Mouse (Mus musculus) heart, adult 2 months (tissue): ENCODE results near the gene Tbc1d22a.

Experiments
- CTCF ChIP-seq: fragments of 200-600 bp; IDR thresholded peaks from 2 replicates; pipeline ENCODE4 v1.8.1; 2022; ENCODE audit warnings: antibody characterized with exemption, mild to moderate bottlenecking, moderate library complexity
- EP300 ChIP-seq: fragments of 200-500 bp; IDR thresholded peaks from 2 replicates; pipeline ENCODE4 v1.6.1; 2011; ENCODE audit warnings: low read depth, low read length, control low read depth; ENCODE audit not compliant: insufficient read depth

DNA sequence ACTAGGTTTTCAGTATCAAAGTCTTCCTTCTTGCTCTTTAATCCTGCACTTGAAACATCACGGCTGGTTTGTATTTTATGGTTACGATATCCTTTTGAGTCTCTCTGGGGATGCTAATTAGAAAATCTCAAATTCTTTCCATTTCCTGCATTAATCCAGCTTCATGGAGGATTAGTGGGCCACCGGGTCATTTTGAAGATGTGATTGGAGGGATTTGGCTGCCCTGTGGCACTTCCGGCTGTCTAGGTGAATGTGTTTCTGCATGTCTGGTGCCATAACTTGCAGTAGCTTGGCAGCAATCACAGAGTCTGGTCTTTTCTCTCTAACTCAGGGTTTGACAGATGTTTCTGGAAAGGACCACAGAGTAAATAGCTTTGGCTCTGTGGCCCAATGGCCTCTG is 305.9 kb downstream of the Tbc1d22a start:
- TF ChIP-seq CTCF, result no peak
- no peak for TF ChIP-seq EP300
